Mouse (Mus musculus) heart, embryonic 12.5 days (tissue): ENCODE measurements around the gene Defa37. TPM values are rescaled to one million over a fixed set of nuclear protein-coding genes. Genes with fewer than 3 reads are reported as not detected.
"Not testable (repeated sequence)": the region's sequence is repeated elsewhere in the genome, so short reads cannot be mapped to it uniquely, and the experiment has no call there.

ENCODE experiments used
- ATAC-seq: fragments of 200-750 bp; cut with Nextera tagmentation; 2 replicates; pipeline ENCODE4 v1.8.0; 2017; ENCODE audit warnings: moderate TSS enrichment, moderate library complexity; ENCODE audit not compliant: insufficient number of reproducible peaks, low FRiP score
- H3K27ac ChIP-seq: fragments of 300-500 bp; sonication (generic); 2 replicates; pipeline ENCODE4 v1.5.1; 2016; ENCODE audit warnings: mild to moderate bottlenecking, moderate library complexity; ENCODE audit not compliant: poor library complexity, severe bottlenecking
- H3K27me3 ChIP-seq: fragments of 300-500 bp; sonication (generic); replicated peaks from 2 replicates; pipeline ENCODE4 v1.6.1; 2016; ENCODE audit warnings: mild to moderate bottlenecking, moderate library complexity
- H3K36me3 ChIP-seq: fragments of 300-500 bp; sonication (generic); 2 replicates; pipeline ENCODE4 v1.6.1; 2016; ENCODE audit warnings: mild to moderate bottlenecking, moderate library complexity
- H3K4me1 ChIP-seq: fragments of 300-500 bp; sonication (generic); replicated peaks from 2 replicates; pipeline ENCODE4 v1.6.1; 2016; ENCODE audit warnings: mild to moderate bottlenecking
- H3K4me2 ChIP-seq: fragments of 300-500 bp; sonication (generic); 2 replicates; pipeline ENCODE4 v1.6.1; 2016; ENCODE audit warnings: mild to moderate bottlenecking, moderate library complexity
- H3K4me3 ChIP-seq: fragments of 300-500 bp; sonication (generic); 2 replicates; pipeline ENCODE4 v1.5.1; 2016; ENCODE audit warnings: mild to moderate bottlenecking
- H3K9ac ChIP-seq: fragments of 300-500 bp; sonication (generic); 2 replicates; pipeline ENCODE4 v1.6.1; 2016; ENCODE audit warnings: mild to moderate bottlenecking, moderate library complexity
- H3K9me3 ChIP-seq: fragments of 300-500 bp; sonication (generic); replicated peaks from 2 replicates; pipeline ENCODE4 v1.6.1; 2016; ENCODE audit warnings: mild to moderate bottlenecking, moderate library complexity
- WGBS: fragments of 180-500 bp; shearing (Covaris S2); methylation state at CpG from one replicate; pipeline ENCODE4 v1.1.7; 2016; 5-methylcytosine and 5-hydroxymethylcytosine counted together
- polyA plus RNA-seq: library from polyadenylated mRNA; unstranded; fragments of >200 nt; fragmentation: Nextera tagmentation; extraction: Ambion mirVana; gene quantifications from 2 replicates; pipeline ENCODE4 v1.2.1, GENCODE M21; 2016

Gene Defa37
- not detected in 2 replicates for polyA plus RNA-seq

GRCm38 (mm10) chr8:21565086-21565485, at the start of gene Defa37:
Defa37 (plus strand) TSS chr8:21565386.
- no CpG with 5 or more reads among the region's 1 CpGs for WGBS
- not testable (repeated sequence) for H3K9ac ChIP-seq, H3K36me3 ChIP-seq, H3K27ac ChIP-seq, H3K4me1 ChIP-seq, H3K4me2 ChIP-seq, H3K4me3 ChIP-seq, H3K9me3 ChIP-seq, H3K27me3 ChIP-seq, ATAC-seq

DNA sequence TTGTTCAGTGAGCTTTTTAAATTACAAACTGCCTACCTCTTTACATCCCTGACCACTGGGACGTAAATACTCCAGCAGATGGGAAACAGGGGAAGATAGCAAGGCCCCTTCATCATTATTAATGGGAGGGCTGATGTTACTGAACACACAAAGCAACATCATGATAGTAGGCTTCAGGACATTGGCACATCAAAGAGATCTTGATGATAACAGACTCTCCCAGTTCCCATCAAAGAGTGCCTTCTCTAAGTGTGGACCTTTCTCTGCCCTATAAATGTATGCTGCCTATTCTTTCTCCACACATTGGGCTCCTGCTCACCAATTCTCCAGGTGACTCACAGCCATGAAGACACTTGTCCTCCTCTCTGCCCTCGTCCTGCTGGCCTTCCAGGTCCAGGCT, 36.5 kb upstream of the Defa37 start, which contains the start of gene Defa32:
Defa32 (plus strand) TSS at position 301 of the 400 bp plus-strand sequence.
- WGBS, result no CpG with 5 or more reads among the region's 2 CpGs

DNA sequence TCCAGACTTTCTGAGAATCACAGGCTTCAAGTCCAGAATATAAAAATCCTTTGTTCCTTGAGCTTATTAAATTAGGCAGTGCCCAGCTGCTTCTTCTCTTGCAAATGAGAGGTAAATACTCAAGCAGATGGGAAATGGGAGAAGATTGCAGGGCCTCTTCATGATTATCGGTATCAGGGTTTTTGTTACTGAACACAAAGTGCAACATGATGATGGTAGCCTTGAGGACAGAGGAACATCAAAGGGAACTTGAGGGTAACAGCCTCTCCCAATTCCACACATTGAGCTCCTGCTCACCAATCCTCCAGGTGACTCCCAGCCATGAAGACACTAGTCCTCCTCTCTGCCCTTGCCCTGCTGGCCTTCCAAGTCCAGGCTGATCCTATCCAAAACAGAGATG, 17.5 kb downstream of the Defa37 start, which contains the start of gene Defa28:
Defa28 (plus strand) TSS at position 301 of the 400 bp plus-strand sequence.
- H3K4me2 ChIP-seq, H3K9ac ChIP-seq, H3K9me3 ChIP-seq, H3K27me3 ChIP-seq, H3K27ac ChIP-seq, H3K4me1 ChIP-seq, H3K36me3 ChIP-seq, H3K4me3 ChIP-seq, ATAC-seq: not testable (repeated sequence)
- no CpG with 5 or more reads among the region's 1 CpGs for WGBS

More for the DNA sequence above, 36.5 kb upstream of the Defa37 start, which contains the start of gene Defa32:
- H3K4me3 ChIP-seq, H3K27ac ChIP-seq, H3K36me3 ChIP-seq, H3K27me3 ChIP-seq, H3K9me3 ChIP-seq, H3K4me2 ChIP-seq, ATAC-seq, H3K9ac ChIP-seq, H3K4me1 ChIP-seq: not testable (repeated sequence)

- H3K4me3 ChIP-seq, H3K9ac ChIP-seq, H3K9me3 ChIP-seq, H3K4me2 ChIP-seq, H3K36me3 ChIP-seq, H3K4me1 ChIP-seq, H3K27me3 ChIP-seq, H3K27ac ChIP-seq, ATAC-seq: not testable (repeated sequence)
- WGBS, result no CpG with 5 or more reads among the region's 1 CpGs
Observed at GRCm38 (mm10) chr8:21594408-21594807, 29.2 kb downstream of the Defa37 start, which contains the start of gene Gm7861. Gm7861 (minus strand) TSS chr8:21594508.

Other genes starting within 250 kb of the Defa37 start
- not detected in 2 replicates for gene Defa27, start 249.8 kb upstream of the Defa37 start, polyA plus RNA-seq
- gene Defa29, start 238.4 kb upstream of the Defa37 start, polyA plus RNA-seq, result not detected in 2 replicates
- not detected in 2 replicates for gene Defa2, start 186.9 kb upstream of the Defa37 start, polyA plus RNA-seq
- not detected in 2 replicates for gene Defa33, start 173.6 kb upstream of the Defa37 start, polyA plus RNA-seq
- gene Defa36, start 138.0 kb upstream of the Defa37 start, polyA plus RNA-seq, result not detected in 2 replicates
- gene Gm7849, start 108.8 kb upstream of the Defa37 start, polyA plus RNA-seq, result not detected in 2 replicates
- gene Defa20, start 56.1 kb upstream of the Defa37 start, polyA plus RNA-seq, result not detected in 2 replicates
- not detected in 2 replicates for gene Defa32, start 36.4 kb upstream of the Defa37 start, polyA plus RNA-seq
- gene Defa28, start 17.6 kb downstream of the Defa37 start, polyA plus RNA-seq, result not detected in 2 replicates
- not detected in 2 replicates for gene Gm7861, start 29.1 kb downstream of the Defa37 start, polyA plus RNA-seq
- not detected in 2 replicates for gene Defa26, start 52.8 kb downstream of the Defa37 start, polyA plus RNA-seq
- gene Defa17, start 90.4 kb downstream of the Defa37 start, polyA plus RNA-seq, result not detected in 2 replicates
- not detected in 2 replicates for gene Defa34, start 100.4 kb downstream of the Defa37 start, polyA plus RNA-seq
- gene AY761184, start 138.3 kb downstream of the Defa37 start, polyA plus RNA-seq, result not detected in 2 replicates
- gene Defa24, start 169.1 kb downstream of the Defa37 start, polyA plus RNA-seq, result not detected in 2 replicates